Mouse (Mus musculus): ENCODE results near the gene Leprot. TPM values are rescaled to one million over a fixed set of nuclear protein-coding genes. Genes with fewer than 3 reads are reported as not detected.

Leprot gene
- polyA plus RNA-seq, 1 experiment from 2014 or later, result 67.7 TPM

DNA sequence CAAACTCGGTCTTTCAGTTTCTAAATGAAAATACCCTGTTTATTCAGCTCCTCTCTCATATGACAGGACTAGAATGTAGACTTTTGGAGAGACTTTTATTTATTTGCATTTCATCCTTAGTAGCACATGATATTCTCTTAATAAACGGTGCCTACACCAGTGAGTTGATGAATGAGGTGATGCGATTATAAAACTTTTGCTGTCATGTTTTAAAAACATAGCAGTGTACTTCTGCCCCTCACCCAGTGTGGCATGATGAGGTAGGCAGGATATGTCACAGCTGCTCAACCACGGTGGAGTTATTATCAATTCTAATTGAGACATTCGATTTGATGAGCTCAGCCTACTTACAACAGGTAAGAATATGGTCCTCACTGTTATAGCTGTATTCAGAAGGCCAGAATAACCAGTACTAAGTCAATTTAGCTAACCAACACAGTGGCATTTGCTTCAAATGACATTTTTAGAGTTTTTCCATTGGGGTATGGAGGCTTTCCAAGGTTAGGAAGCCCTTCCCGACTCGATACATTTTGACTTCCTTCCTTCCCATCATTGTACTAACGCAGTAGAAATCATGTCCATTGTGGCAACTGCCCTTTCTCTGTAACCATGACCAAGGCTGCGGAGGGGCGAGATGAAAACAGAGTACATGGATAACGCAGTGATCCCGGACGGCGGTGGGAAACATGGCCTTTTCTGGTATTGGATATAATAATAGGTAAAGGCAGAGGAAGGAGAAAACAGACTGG is 53.5 kb downstream of the Leprot start:
- H3K4me3 ChIP-seq, result no peak overlapping the region
- H3K9me3 ChIP-seq, result no peaks in the 10 kb centered on the region
- H3K27me3 ChIP-seq (replicated peaks; ENCODE audit: low read depth, poor library complexity, severe bottlenecking), result no peaks in the 10 kb centered on the region
- 92% methylated on average over 14 of the region's 14 CpGs for WGBS
- no peak overlapping the region for H3K27ac ChIP-seq (replicated peaks)
- no peak for DNase-seq (ENCODE audit: low spot score)
- no peaks in the 10 kb centered on the region for H3K36me3 ChIP-seq (replicated peaks)
- peaks cover 9% of the 10 kb centered on the region for H3K4me1 ChIP-seq

DNA sequence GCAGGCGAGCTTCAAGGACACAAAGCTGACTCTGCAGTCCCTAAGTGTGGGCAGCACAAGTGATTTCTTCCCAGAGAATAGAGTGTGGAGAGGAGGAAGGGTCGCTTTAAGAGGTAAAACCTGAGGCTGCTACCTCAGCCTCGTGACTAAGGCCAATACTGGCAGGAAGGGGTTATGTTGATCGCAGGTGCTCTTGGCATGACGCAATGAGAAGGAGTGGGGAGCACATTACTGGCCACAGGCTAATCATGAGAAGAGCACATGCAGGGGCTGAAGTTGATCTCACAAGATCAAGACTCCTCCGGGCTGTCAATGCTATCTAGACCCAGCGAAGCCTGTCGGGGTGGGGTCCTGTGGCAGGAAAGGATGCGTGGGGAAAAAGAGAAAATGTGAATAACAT is 57.8 kb downstream of the Leprot start:
- no peaks in the 10 kb centered on the region for H3K27me3 ChIP-seq (replicated peaks; ENCODE audit: low read depth, poor library complexity, severe bottlenecking)
- no peaks in the 10 kb centered on the region for H3K36me3 ChIP-seq (replicated peaks)
- H3K27ac ChIP-seq (replicated peaks), result no peak overlapping the region
- peaks cover 28% of the 10 kb centered on the region for H3K4me1 ChIP-seq
- no peak overlapping the region for H3K4me3 ChIP-seq
- H3K9me3 ChIP-seq, result no peaks in the 10 kb centered on the region
- no peak for DNase-seq (ENCODE audit: low spot score)
- 86% methylated on average over 9 of the region's 9 CpGs for WGBS

DNA sequence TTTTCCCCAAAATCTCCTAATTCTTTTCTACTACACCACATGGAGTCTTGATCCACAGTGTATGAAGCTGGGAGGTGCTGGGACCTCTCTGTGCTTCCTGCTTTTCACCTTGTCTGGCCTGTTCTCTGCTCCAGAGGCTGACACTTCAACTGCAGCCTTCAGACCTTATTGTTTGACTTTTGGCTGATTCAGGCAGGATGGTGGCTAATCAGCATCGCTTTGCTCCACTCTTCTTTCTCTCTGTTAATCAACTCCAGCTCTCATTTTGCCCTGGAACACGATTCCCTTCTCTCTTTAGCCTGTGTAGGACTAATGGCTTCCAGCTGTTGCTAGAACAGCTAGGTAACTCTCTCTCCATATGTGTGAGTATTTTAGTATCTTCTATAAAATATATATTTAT is 59.7 kb downstream of the Leprot start:
- 23% methylated on average over 2 of the region's 2 CpGs for WGBS
- peaks cover 21% of the 10 kb centered on the region for H3K4me1 ChIP-seq
- H3K27me3 ChIP-seq (replicated peaks; ENCODE audit: low read depth, poor library complexity, severe bottlenecking), result no peaks in the 10 kb centered on the region
- no peaks in the 10 kb centered on the region for H3K9me3 ChIP-seq
- DNase-seq (ENCODE audit: low spot score), result peak; percentile 71
- no peak overlapping the region for H3K4me3 ChIP-seq
- no peaks in the 10 kb centered on the region for H3K36me3 ChIP-seq (replicated peaks)
- peak overlapping the region; percentile 61; the same call in 1 of the 2 replicates for H3K27ac ChIP-seq (replicated peaks)

DNA sequence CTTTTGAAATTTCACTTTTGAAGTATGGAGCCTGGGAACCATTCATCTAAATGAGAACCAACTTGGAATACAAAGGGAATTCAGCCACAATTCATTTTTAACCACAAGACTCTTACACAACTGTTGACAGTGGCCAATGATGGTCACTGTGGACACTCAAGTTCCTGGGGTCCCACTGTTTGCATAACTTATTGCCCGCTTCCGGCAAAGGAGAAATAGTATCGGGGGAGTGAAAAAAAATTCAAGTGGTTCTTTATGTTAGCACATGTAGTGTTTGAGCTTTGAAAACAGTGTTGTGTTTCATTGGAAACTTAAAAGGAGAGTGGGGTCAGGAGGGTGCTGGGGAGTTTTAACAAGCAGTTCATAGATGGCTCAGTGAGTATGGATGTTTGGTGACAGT is 60.4 kb downstream of the Leprot start:
- Histone ChIP-seq H3K27me3 (replicated peaks; ENCODE audit: low read depth, poor library complexity, severe bottlenecking) (no peaks in the 10 kb centered on the region), H3K36me3 (replicated peaks) (no peaks in the 10 kb centered on the region), H3K4me3 (no peak overlapping the region), H3K4me1 (peaks cover 28% of the 10 kb centered on the region), H3K27ac (replicated peaks) (peak overlapping the region; percentile 61), H3K9me3 (no peaks in the 10 kb centered on the region)
- 43% methylated on average over 3 of the region's 3 CpGs for WGBS
- DNase-seq (ENCODE audit: low spot score), result peak; percentile 34

Other genes starting within 250 kb of the Leprot start
- gene Ak4, start 228.4 kb upstream of the Leprot start, polyA plus RNA-seq (2016; fragmentation: Nextera tagmentation; extraction: Ambion mirVana), result 25.0 and 32.2 TPM in 2 replicates
- 1.5 and 1.6 TPM in 2 replicates for gene Dnajc6, start 151.1 kb upstream of the Leprot start, polyA plus RNA-seq (2016; fragmentation: Nextera tagmentation; extraction: Ambion mirVana)
- gene Lepr, start 69.7 kb downstream of the Leprot start, polyA plus RNA-seq (2016; fragmentation: Nextera tagmentation; extraction: Ambion mirVana), result 2.5 and 3.3 TPM in 2 replicates
- gene B020004J07Rik, start 196.3 kb downstream of the Leprot start, polyA plus RNA-seq (2016; fragmentation: Nextera tagmentation; extraction: Ambion mirVana), result not detected in 2 replicates
- not detected in 2 replicates for gene C130073F10Rik, start 246.1 kb downstream of the Leprot start, polyA plus RNA-seq (2016; fragmentation: Nextera tagmentation; extraction: Ambion mirVana)

Measured in embryonic facial prominence, embryonic 10.5 days (tissue).